Mouse (Mus musculus) right cerebral cortex, postnatal 36 days (tissue): ENCODE results near the gene Tead3.
"Not testable (repeated sequence)": the region's sequence is repeated elsewhere in the genome, so short reads cannot be mapped to it uniquely, and the experiment has no call there.

Experiments
- DNase-seq, 2 experiments: peaks; one replicate each; pipeline ENCODE4 v3.0.0; 2022; ENCODE audit warnings: low spot score in 2 of 2, mixed read lengths in 1 of 2

The Tead3 gene

GRCm38 (mm10) chr17:28330590-28330989 is 20.0 kb downstream of the Tead3 start:
- not testable (repeated sequence) for DNase-seq

GRCm38 (mm10) chr17:28330232-28330546 is 20.4 kb downstream of the Tead3 start:
- DNase-seq, result no peak

- DNase-seq, result no peak
Observed at GRCm38 (mm10) chr17:28329503-28330231, 20.9 kb downstream of the Tead3 start.

GRCm38 (mm10) chr17:28328946-28329345 is 21.7 kb downstream of the Tead3 start:
- no peak for DNase-seq

GRCm38 (mm10) chr17:28328366-28328928 is 22.2 kb downstream of the Tead3 start, which contains the start of gene Rpl10a:
Gene Rpl10a, plus strand, starts transcription at chr17:28328471.
- peak; percentile 93 to 94 for DNase-seq

- DNase-seq, result no peak
Observed at GRCm38 (mm10) chr17:28327673-28328325, 22.8 kb downstream of the Tead3 start.

GRCm38 (mm10) chr17:28326951-28327350 is 23.7 kb downstream of the Tead3 start:
- no peak for DNase-seq

- DNase-seq, result no peak
Observed at GRCm38 (mm10) chr17:28325751-28326150, 24.9 kb downstream of the Tead3 start.

- DNase-seq, result not testable (repeated sequence)
Observed at GRCm38 (mm10) chr17:28324416-28324815, 26.2 kb downstream of the Tead3 start.

- no peak for DNase-seq
Observed at GRCm38 (mm10) chr17:28323786-28324185, 26.8 kb downstream of the Tead3 start.

- DNase-seq, result no peak
Observed at GRCm38 (mm10) chr17:28321700-28322099, 28.9 kb downstream of the Tead3 start.

- DNase-seq, result no peak
Observed at GRCm38 (mm10) chr17:28317725-28318124, 32.9 kb downstream of the Tead3 start.

- DNase-seq, result no peak
Observed at GRCm38 (mm10) chr17:28317091-28317490, 33.5 kb downstream of the Tead3 start.

- no peak for DNase-seq
Observed at GRCm38 (mm10) chr17:28316476-28316875, 34.1 kb downstream of the Tead3 start.

- no peak for DNase-seq
Observed at GRCm38 (mm10) chr17:28315611-28316160, 34.9 kb downstream of the Tead3 start.

- DNase-seq, result no peak
Observed at GRCm38 (mm10) chr17:28313880-28314225, 36.8 kb downstream of the Tead3 start.

- DNase-seq, result peak; percentile 94 to 95
Observed at GRCm38 (mm10) chr17:28313212-28313879, 37.3 kb downstream of the Tead3 start, which contains the start of gene Fance. Gene Fance, plus strand, starts transcription at chr17:28313519.

GRCm38 (mm10) chr17:28312232-28313211 is 38.1 kb downstream of the Tead3 start:
- DNase-seq, result no peak

GRCm38 (mm10) chr17:28311366-28312132 is 39.1 kb downstream of the Tead3 start:
- DNase-seq, result no peak

GRCm38 (mm10) chr17:28310831-28311230 is 39.8 kb downstream of the Tead3 start:
- no peak for DNase-seq
